Mouse (Mus musculus) c-Kit-positive CD71-positive TER-119-positive erythroid progenitor cells, embryonic 14.5 days (primary cell): ENCODE measurements around the gene Plxna4.
A peak's percentile ranks its signal among the peaks of the same experiment; 100 is the strongest.

ENCODE experiments used
- DNase-seq: peaks from one replicate; pipeline ENCODE4 v3.0.0-alpha.2; 2013; ENCODE audit warnings: low spot score

The Plxna4 gene

GRCm38 (mm10) chr6:32588056-32588671, at the start of gene Plxna4:
TSS of gene Plxna4 (minus strand) at chr6:32588192.
- DNase-seq, result no peak

- DNase-seq, result no peak
These were observed 49.7 kb upstream of the Plxna4 start for GRCm38 (mm10) chr6:32637568-32638183.

GRCm38 (mm10) chr6:32610712-32611111, 22.7 kb upstream of the Plxna4 start:
- DNase-seq, result no peak

DNA sequence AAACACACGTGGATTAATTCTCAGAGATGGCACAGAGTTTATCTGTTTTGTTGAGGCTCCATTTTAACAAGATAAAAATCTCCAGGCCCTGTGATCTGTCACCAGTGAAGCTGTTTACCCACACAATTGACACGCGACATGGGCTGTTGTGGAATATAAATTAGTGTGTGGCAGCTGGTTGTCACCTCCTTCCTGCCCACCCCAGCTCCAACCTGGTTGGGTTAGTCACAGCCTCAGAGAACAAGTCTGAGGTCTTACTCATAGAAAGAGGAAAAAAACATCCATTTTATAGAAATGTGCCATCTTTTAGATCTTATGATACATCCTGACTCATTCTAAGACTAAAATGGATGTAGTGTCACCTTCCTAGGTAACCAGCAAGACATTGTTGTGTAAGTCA, 18.8 kb upstream of the Plxna4 start:
- no peak for DNase-seq

GRCm38 (mm10) chr6:32605581-32605980, 17.6 kb upstream of the Plxna4 start:
- DNase-seq, result no peak

- no peak for DNase-seq
These were observed 16.9 kb upstream of the Plxna4 start for GRCm38 (mm10) chr6:32604901-32605300.

GRCm38 (mm10) chr6:32602130-32602529, 14.1 kb upstream of the Plxna4 start:
- no peak for DNase-seq

GRCm38 (mm10) chr6:32601306-32601705, 13.3 kb upstream of the Plxna4 start:
- DNase-seq, result no peak

DNA sequence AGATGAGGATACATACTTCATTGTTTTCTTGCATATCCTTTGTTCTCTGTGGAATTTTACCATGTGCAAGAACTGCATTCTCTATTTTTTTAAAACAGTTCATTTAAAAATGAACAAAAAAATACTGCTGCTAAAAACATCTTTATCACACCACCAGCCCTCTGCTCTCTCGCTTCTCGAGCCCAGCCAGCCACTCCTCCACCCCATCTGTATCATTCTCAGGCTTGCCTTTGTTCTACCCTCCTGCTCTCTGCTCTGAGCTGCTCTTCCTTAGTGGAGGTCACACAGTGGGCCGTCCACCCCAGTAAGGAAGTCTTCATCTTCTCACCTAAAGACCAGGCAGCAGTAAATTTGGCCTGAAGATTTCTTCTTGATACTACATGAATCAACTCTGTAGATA, 7.6 kb upstream of the Plxna4 start:
- no peak for DNase-seq

DNA sequence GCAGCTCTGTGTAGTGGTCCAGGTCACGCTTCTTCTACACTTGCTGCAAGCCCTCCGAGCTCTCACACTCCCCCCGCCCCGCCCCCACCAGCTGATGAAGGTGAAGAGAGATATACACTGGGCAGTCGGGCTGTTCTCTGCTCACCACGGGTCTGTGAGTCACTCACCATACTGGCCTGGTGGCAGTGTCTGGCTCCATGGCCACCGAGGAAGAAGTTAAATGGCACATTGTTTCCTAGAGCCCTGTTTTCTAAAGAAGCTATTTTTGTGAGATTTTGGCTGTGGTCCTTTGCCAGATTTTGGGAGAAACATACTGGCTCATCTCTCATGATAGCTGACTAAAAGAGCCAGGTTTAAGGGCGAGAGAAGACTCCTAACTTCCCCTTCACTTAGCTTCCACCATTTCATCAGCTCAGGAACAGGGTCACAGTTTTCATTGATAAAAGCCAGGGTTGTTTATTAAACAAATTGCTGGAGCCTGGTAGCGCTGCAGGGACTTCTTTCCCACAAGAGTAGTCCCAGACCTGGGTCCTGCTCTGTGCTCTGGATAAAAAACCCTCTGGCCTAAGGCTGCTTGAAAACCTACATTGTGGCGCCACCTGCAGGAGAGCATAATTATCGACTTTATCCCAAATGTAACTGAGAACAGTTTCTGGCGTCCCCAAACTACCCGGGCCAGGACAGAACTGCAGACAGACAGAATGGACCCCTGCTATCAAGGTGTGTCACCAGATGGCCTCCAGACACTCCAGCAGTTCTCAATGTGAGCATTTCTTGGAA, 3.2 kb upstream of the Plxna4 start:
- peak; percentile 38 for DNase-seq

GRCm38 (mm10) chr6:32589632-32590031, 1.6 kb upstream of the Plxna4 start:
- no peak for DNase-seq

DNA sequence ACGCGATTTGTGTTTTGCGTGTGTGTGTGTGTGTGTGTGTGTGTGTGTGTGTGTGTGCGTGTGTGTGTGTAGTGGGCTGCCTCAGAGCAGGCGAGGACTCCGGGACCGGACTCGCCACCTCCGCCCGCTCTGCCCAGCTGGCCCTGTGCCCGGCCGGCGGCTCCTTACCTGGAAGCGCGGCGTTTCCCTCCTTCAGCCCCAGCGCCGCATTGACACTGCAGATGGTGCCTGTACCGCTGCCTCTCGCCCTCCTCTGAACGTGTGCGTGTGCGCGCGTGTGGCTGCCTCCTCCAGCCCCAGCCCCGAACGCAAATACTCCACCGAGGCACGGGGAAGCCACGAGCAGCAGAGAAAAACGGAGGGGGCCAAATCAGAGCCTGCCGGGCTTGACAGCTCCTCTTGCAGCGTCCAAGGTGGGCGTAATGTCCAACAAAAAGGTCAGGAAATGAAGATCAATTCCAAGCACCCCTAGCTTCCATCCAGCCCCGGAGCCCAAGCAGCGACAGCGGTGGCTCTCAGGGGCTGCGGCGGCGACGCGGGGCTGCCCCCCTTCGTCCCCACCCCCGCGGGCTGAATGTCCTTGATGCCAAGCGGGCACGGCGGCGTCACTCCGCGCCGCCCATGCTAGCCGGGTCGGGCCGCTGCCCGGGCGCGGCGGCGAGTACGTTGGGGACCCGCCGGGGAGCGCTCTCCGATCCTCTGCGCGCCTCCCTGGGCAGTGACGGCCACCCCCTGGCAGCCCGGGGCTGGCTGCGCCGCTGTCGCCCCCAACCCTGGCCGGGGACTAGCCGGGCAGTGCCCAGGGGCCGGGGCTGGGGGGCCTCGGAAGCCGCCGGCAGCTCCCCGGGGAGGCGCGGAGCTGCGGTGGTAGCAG, 619 bp downstream of the Plxna4 start:
- DNase-seq, result no peak

DNA sequence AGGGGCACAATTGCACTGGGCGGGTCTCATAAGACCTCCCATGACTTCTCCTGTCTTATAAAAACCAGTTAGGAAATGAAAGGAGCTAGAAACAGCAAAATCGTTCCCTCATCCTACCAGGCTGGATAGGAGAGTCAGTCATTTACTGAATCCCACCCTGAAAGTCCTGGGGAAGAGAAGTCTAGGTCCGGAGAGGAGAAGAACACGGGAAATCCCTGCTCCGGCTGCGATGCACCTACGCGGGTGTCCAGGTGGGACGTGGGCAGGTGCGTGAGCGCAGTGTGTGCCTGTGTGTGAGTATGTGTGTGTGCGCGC, 1.2 kb downstream of the Plxna4 start:
- no peak for DNase-seq

DNA sequence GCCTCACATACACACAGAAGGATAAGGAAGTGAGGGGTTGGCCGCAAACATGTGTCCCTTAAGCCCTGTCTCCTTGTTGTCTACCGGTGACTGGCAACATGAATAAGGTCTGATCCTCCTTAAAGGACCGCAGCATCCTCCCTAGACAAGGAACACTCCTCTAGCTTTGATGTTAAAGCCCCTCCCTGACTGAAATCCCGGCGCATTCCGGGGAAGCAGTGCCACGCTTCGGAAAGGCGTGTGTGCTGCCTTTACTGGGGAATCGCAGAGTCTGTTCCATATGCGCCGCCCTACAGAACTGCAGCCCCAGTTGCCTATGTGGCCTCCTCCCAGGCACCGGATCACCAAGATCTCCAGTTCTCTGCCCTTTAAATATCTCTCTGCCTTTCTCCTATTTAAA, 1.6 kb downstream of the Plxna4 start:
- DNase-seq, result no peak

DNA sequence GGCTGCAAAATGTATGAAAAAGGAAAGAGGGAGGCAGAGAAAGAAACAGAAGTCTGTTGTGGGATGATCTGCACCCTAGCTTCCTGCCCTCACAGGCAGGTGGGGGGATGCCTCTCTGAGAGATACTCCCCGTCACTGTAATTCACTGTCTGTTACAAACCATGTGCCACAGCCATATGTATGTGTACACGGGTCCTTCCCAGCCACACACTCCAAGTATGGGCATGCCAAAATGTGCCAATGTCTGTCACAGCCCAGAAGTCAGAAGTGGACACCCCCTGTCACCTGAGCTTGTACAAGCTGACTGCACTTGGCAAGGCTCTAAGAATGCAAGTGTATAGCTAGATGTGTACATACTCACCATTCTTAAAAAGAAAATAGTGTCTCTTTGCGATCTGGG, 2.8 kb downstream of the Plxna4 start:
- DNase-seq, result no peak

DNA sequence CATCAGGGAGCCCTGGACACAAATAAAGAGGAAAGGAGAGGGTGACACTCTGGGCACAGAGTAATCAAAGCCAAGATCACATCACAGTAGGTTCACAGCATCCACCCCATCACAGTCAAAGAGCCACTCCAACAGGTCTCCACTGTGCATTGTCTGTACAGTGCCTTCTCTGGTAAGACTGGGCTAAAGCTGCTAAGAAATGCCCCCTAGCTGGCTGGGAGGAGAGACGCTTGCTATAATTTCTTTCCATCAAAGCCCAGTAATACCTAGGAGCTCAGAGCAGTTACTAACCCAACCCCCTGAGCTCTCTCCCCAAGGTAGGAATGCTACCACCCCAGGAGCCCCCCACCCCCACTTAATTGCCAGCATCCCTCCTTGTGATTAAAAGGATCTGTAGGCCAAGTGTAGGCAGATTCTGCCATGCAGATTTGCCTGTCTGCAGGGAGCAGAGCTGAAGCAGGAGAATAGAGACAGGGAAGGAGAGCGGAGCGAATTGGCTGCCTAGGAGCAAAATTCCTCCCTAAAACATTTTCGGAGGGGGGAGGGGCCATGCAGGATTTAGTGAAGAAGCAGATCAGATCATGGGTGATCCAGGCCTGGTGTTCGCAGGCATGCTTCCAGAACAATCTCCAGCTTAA, 3.6 kb downstream of the Plxna4 start:
- DNase-seq, result no peak

DNA sequence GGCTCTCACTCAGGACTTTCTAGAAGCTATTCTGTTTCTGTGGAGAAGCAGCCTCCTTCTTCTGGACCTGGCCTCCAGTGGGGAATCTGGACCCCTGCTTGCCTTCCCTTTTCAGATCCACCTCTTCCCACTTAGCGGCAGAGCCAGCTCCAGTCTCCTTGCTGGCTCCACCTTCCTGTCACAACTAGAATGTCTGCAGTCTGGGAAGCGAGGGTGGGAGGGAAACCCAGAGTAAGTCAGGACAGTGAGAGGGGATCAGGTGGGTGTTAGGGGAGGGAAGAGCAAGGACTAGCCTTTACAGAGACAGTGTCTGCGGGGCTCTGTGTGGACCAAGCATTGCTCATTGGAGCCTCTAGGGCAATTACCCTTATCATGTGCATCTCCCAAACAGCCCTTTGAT, 4.4 kb downstream of the Plxna4 start:
- no peak for DNase-seq

- no peak for DNase-seq
These were observed 16.5 kb downstream of the Plxna4 start for GRCm38 (mm10) chr6:32571485-32571884.

GRCm38 (mm10) chr6:32570445-32570844, 17.5 kb downstream of the Plxna4 start:
- no peak for DNase-seq

GRCm38 (mm10) chr6:32569919-32570318, 18.1 kb downstream of the Plxna4 start:
- DNase-seq, result no peak

DNA sequence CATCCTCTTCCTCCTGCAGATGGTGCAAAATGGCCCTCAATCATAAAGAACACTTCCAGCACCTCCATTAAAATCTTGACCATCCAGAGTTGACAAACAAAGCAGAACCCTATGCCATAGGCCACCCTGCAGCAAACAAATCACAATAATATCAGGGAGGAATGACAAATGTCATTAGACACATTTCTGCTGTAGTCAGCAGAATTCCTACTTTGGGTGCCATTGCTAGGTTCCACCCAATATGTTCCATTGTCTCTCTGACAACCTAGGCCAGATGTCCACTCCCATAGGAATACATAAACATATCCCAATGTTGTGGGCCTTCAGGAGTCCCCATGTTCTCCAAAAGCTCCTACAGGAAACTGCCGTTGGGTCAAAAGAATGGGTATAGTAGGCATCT, 41.1 kb downstream of the Plxna4 start:
- no peak for DNase-seq

- no peak for DNase-seq
These were observed 44.0 kb downstream of the Plxna4 start for GRCm38 (mm10) chr6:32544021-32544420.
